Mouse (Mus musculus) ES-Bruce4 (cell line): ENCODE measurements around the gene Gm20441. TPM values are rescaled to one million over a fixed set of nuclear protein-coding genes. Genes with fewer than 3 reads are reported as not detected.

Source experiments
- H3K27ac ChIP-seq: 2 replicates; pipeline ENCODE4 v1.5.1; 2012; ENCODE audit warnings: low read length, inconsistent platforms; ENCODE audit not compliant: insufficient read depth
- H3K27me3 ChIP-seq: 2 replicates; pipeline ENCODE4 v1.6.1; 2012; ENCODE audit warnings: mild to moderate bottlenecking, low read length, inconsistent platforms; ENCODE audit not compliant: control insufficient read depth, poor library complexity, insufficient read depth, severe bottlenecking
- H3K36me3 ChIP-seq: 2 replicates; pipeline ENCODE4 v1.6.1; 2012; ENCODE audit warnings: inconsistent platforms, mild to moderate bottlenecking, low read length, moderate library complexity; ENCODE audit not compliant: control insufficient read depth, poor library complexity, insufficient read depth, severe bottlenecking
- H3K4me1 ChIP-seq: one replicate; pipeline ENCODE4 v1.8.1; 2011; ENCODE audit warnings: low read length; ENCODE audit not compliant: control insufficient read depth, insufficient read depth
- H3K4me3 ChIP-seq: 2 replicates; pipeline ENCODE4 v1.5.1; 2011; ENCODE audit warnings: low read depth, mild to moderate bottlenecking, low read length
- H3K9ac ChIP-seq: 2 replicates; pipeline ENCODE4 v1.6.1; 2012; ENCODE audit warnings: low read depth, mild to moderate bottlenecking, inconsistent platforms; ENCODE audit not compliant: poor library complexity, severe bottlenecking
- H3K9me3 ChIP-seq: replicated peaks from 2 replicates; pipeline ENCODE4 v1.6.1; 2012; ENCODE audit warnings: mild to moderate bottlenecking, low read length, inconsistent platforms; ENCODE audit not compliant: control insufficient read depth, poor library complexity, insufficient read depth, severe bottlenecking
- CTCF ChIP-seq: IDR thresholded peaks from one replicate; pipeline ENCODE4 v1.8.1; 2011; ENCODE audit warnings: low read depth, low read length
- EP300 ChIP-seq: IDR thresholded peaks from 2 replicates; pipeline ENCODE4 v1.6.1; 2011; ENCODE audit warnings: low read depth, low read length; ENCODE audit not compliant: insufficient read depth
- POLR2A ChIP-seq: IDR thresholded peaks from one replicate; pipeline ENCODE4 v1.8.1; 2011; ENCODE audit warnings: low read length; ENCODE audit not compliant: insufficient read depth
- polyA plus RNA-seq: library from polyadenylated mRNA; stranded (reverse); fragments of >200 nt; gene quantifications from 2 replicates; pipeline ENCODE4 v1.2.4, GENCODE M21; 2011; ENCODE audit warnings: low read depth; ENCODE audit not compliant: missing spikeins, insufficient read depth, insufficient read length

Gm20441 gene
- polyA plus RNA-seq, 1 experiment: not detected

DNA sequence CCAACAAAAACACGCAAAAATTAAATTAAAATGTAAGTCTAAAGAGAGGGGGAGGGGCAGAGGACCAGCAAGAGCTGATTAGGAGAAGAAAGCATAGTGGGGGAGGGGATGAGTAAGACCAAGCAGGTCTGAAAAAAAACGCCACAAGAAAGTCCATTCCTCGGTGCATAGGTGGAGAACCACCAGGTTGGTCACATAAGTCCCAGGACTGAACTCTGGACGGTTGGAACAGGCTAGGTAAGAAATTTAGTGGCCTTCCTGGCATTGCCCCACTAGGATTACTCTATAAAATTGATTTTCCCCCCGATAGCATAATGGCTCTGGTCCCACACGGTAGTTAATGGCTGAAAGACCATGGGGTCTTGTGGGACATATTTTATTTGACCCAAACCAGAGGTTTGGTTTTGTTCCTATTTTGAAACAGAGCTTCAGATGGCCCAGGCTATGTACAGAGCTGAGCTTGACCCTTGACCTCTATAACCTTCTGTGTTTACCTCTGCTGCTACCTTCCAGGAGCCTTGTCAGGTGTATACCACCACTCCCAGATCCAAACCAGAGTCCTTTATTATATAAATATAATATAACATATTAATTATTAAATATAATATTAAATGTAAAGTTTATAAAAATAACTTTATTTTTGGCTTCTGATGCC, 8.5 kb upstream of the Gm20441 start:
- H3K4me1 ChIP-seq: no peaks in the 10 kb centered on the region
- no peak overlapping the region for H3K27ac ChIP-seq
- H3K9me3 ChIP-seq: no peaks in the 10 kb centered on the region
- H3K27me3 ChIP-seq: no peaks in the 10 kb centered on the region
- no peak overlapping the region for H3K4me3 ChIP-seq
- TF ChIP-seq POLR2A (no peak), EP300 (no peak), CTCF (no peak)
- no peak overlapping the region for H3K9ac ChIP-seq
- H3K36me3 ChIP-seq: no peaks in the 10 kb centered on the region

DNA sequence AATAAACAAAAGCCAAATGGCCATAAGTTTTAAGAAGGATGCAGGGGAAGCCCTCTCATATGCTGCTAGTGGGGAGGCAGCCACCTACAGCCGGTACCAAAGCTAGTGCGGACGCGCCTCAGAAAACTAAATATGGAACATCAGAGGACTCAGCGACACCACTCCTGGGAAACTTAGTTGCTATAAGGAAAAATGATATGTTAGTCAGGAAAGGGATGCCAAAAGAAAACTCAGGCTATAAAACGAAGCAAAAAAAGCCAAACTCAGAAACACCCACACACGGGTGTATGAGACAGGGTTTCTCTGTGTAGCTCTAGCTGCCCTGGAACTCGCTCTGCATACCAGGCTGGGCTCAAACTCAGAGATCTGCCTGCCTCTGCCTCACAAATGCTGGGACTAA, 7.5 kb upstream of the Gm20441 start:
- TF ChIP-seq POLR2A (no peak), EP300 (no peak), CTCF (no peak)
- Histone ChIP-seq H3K9ac (no peak overlapping the region), H3K27me3 (no peaks in the 10 kb centered on the region)

GRCm38 (mm10) chr10:75785442-75785841, 4.7 kb upstream of the Gm20441 start:
- Histone ChIP-seq H3K4me3 (no peak overlapping the region), H3K27me3 (no peaks in the 10 kb centered on the region), H3K9ac (no peak overlapping the region), H3K9me3 (no peaks in the 10 kb centered on the region), H3K27ac (no peak overlapping the region), H3K4me1 (no peaks in the 10 kb centered on the region), H3K36me3 (no peaks in the 10 kb centered on the region)
- TF ChIP-seq POLR2A (no peak), CTCF (no peak)

More for the DNA sequence above, 7.5 kb upstream of the Gm20441 start:
- Histone ChIP-seq H3K4me3 (no peak overlapping the region), H3K9me3 (no peaks in the 10 kb centered on the region), H3K27ac (no peak overlapping the region), H3K36me3 (no peaks in the 10 kb centered on the region), H3K4me1 (no peaks in the 10 kb centered on the region)

- no peak overlapping the region for H3K9ac ChIP-seq
- H3K9me3 ChIP-seq: no peaks in the 10 kb centered on the region
- no peak overlapping the region for H3K27ac ChIP-seq
- no peaks in the 10 kb centered on the region for H3K36me3 ChIP-seq
- no peak overlapping the region for H3K4me3 ChIP-seq
- TF ChIP-seq EP300: no peak
- no peak for TF ChIP-seq CTCF
- TF ChIP-seq POLR2A: no peak
- no peaks in the 10 kb centered on the region for H3K4me1 ChIP-seq
- H3K27me3 ChIP-seq: no peaks in the 10 kb centered on the region
Measured at GRCm38 (mm10) chr10:75779206-75780174, 1.3 kb downstream of the Gm20441 start.

GRCm38 (mm10) chr10:75777885-75778284, 2.9 kb downstream of the Gm20441 start:
- no peak for TF ChIP-seq CTCF
- TF ChIP-seq POLR2A: no peak
- no peak for TF ChIP-seq EP300
- no peak overlapping the region for H3K9ac ChIP-seq
- H3K9me3 ChIP-seq: no peaks in the 10 kb centered on the region
- H3K27me3 ChIP-seq: no peaks in the 10 kb centered on the region
- H3K4me1 ChIP-seq: no peaks in the 10 kb centered on the region
- no peak overlapping the region for H3K4me3 ChIP-seq
- H3K27ac ChIP-seq: no peak overlapping the region
- no peaks in the 10 kb centered on the region for H3K36me3 ChIP-seq

GRCm38 (mm10) chr10:75776562-75776961, 4.2 kb downstream of the Gm20441 start:
- Histone ChIP-seq H3K4me3 (no peak overlapping the region), H3K4me1 (no peaks in the 10 kb centered on the region), H3K9ac (no peak overlapping the region), H3K9me3 (no peaks in the 10 kb centered on the region), H3K27ac (no peak overlapping the region), H3K27me3 (no peaks in the 10 kb centered on the region), H3K36me3 (no peaks in the 10 kb centered on the region)
- TF ChIP-seq EP300 (no peak), CTCF (no peak), POLR2A (no peak)
